Mouse (Mus musculus) embryonic facial prominence, embryonic 10.5 days (tissue): Measurements from ENCODE around the gene Sema4c. TPM values are rescaled to one million over a fixed set of nuclear protein-coding genes. Genes with fewer than 3 reads are reported as not detected.

Experiments
- DNase-seq: peaks from one replicate; pipeline ENCODE4 v3.0.0-alpha.2; 2017; ENCODE audit warnings: low spot score
- H3K27ac ChIP-seq: fragments of 300-500 bp; sonication (generic); replicated peaks from 2 replicates; pipeline ENCODE4 v1.5.1; 2016; ENCODE audit warnings: mild to moderate bottlenecking
- H3K27me3 ChIP-seq: fragments of 300-500 bp; sonication (generic); replicated peaks from 2 replicates; pipeline ENCODE4 v1.6.1; 2016; ENCODE audit warnings: low read depth, mild to moderate bottlenecking; ENCODE audit not compliant: poor library complexity, severe bottlenecking
- H3K36me3 ChIP-seq: fragments of 300-500 bp; sonication (generic); replicated peaks from 2 replicates; pipeline ENCODE4 v1.6.1; 2016; ENCODE audit warnings: mild to moderate bottlenecking, moderate library complexity
- H3K4me1 ChIP-seq: fragments of 300-500 bp; sonication (generic); 2 replicates; pipeline ENCODE4 v1.6.1; 2016
- H3K4me3 ChIP-seq: fragments of 300-500 bp; sonication (generic); 2 replicates; pipeline ENCODE4 v1.5.1; 2016; ENCODE audit warnings: mild to moderate bottlenecking, moderate library complexity
- H3K9me3 ChIP-seq: fragments of 300-500 bp; sonication (generic); 2 replicates; pipeline ENCODE4 v1.6.1; 2016; ENCODE audit warnings: mild to moderate bottlenecking
- WGBS: fragments of 180-500 bp; shearing (Covaris S2); methylation state at CpG from one replicate; pipeline ENCODE4 v1.1.7; 2016; 5-methylcytosine and 5-hydroxymethylcytosine counted together
- polyA plus RNA-seq: library from polyadenylated mRNA; unstranded; fragments of >200 nt; fragmentation: Nextera tagmentation; extraction: Ambion mirVana; gene quantifications from 2 replicates; pipeline ENCODE4 v1.2.1, GENCODE M21; 2016

Gene Sema4c
- polyA plus RNA-seq = 24.9 and 25.9 TPM in 2 replicates

DNA sequence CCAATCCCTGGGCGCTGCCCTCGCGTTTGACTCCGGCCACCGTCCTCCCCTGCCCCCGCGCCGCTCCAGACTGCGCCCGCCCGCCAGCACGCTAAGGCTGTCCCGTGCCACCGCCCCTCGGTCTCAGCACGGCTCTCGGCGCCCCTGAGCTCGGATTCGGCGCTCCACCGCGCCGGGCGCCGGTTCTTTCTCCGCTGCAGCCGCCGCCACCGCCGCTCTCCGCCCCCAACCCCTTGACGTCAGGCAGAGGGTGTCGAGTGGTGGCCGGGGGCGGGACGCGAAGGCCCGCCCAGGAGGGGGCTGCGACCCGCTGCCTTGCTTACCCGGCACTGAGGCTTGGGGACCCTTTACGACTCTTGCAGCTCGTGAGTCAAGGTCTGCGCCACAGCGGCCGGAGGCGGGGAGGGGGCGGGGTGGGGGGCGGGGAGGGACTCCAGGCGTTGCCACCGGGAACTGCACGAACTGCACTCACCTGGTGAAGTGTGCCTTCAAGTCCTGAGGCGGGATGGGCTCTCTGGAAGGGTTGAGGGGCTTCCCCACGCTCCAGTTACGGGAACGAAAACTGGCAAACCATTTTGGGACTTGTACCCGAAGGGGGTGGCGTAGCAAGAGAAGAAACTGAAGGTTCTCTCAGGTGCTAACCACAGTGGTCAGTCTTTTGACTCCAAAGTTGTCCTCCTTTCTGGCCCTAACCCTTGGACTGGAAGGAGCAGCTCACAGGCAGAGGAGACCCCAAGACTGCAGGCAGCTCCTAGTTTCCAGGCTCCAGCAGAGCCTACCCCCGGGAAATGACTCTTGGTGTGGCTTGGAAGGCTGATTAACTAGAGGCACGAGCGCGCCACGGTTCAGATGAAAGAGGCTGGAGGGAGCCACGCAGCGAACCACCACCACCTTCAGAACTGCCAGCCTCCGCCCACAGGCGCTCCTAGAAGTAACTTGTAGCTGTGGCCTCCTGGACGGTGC lies at the start of gene Sema4c:
TSS of gene Sema4c (minus strand) at position 319 of the 963 bp plus-strand sequence.
- peak; percentile 93 for DNase-seq
- Histone ChIP-seq H3K9me3 (no peaks in the 10 kb centered on the region), H3K4me1 (peaks cover 77% of the 10 kb centered on the region), H3K27me3 (peaks cover 9% of the 10 kb centered on the region; the same call in 1 of the 2 replicates), H3K27ac (peak within 1 kb of the TSS; percentile 100), H3K36me3 (peaks cover 26% of the 10 kb centered on the region), H3K4me3 (peak within 1 kb of the TSS; percentile 96)
- under 1% methylated on average over 68 of the region's 69 CpGs for WGBS

DNA sequence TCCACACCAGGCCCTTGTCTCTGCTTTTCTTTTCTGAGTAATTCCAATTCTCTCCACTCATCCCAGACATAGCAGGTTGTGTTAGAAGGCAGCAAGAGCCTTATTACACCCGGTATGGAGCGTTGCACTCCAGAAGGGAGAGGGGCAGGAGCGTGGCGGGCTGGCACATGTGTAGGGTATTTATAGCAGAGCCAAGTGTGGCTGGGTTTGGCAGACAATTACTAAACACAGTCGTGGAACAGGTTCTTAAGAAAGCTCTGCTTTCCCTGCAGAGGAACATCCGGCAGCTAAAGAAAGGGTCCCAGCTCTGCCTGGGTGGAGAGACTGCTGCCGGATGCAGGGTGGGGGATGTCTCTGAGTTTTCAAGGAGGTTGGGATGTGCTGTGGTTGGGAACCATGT lies 48.8 kb upstream of the Sema4c start:
- Histone ChIP-seq H3K27ac (no peak overlapping the region), H3K4me1 (peaks cover 11% of the 10 kb centered on the region), H3K9me3 (no peaks in the 10 kb centered on the region), H3K27me3 (no peaks in the 10 kb centered on the region), H3K4me3 (no peak overlapping the region), H3K36me3 (no peaks in the 10 kb centered on the region)
- DNase-seq = no peak
- 72% methylated on average over 7 of the region's 7 CpGs for WGBS

GRCm38 (mm10) chr1:36604254-36605156 lies 46.4 kb upstream of the Sema4c start:
- Histone ChIP-seq H3K36me3 (no peaks in the 10 kb centered on the region), H3K4me1 (peaks cover 2% of the 10 kb centered on the region; the same call in 1 of the 2 replicates), H3K27ac (no peak overlapping the region), H3K4me3 (no peak overlapping the region), H3K9me3 (no peaks in the 10 kb centered on the region), H3K27me3 (no peaks in the 10 kb centered on the region)
- DNase-seq = no peak
- WGBS = 81% methylated on average over 12 of the region's 12 CpGs

GRCm38 (mm10) chr1:36603361-36603760 lies 45.2 kb upstream of the Sema4c start:
- 80% methylated on average over 9 of the region's 9 CpGs for WGBS
- no peaks in the 10 kb centered on the region for H3K9me3 ChIP-seq
- H3K36me3 ChIP-seq = no peaks in the 10 kb centered on the region
- no peaks in the 10 kb centered on the region for H3K27me3 ChIP-seq
- peaks cover 2% of the 10 kb centered on the region; the same call in 1 of the 2 replicates for H3K4me1 ChIP-seq
- H3K27ac ChIP-seq = peak overlapping the region; percentile 14; the same call in 1 of the 2 replicates
- no peak for DNase-seq
- H3K4me3 ChIP-seq = no peak overlapping the region

GRCm38 (mm10) chr1:36602271-36602670 lies 44.1 kb upstream of the Sema4c start:
- Histone ChIP-seq H3K4me3 (no peak overlapping the region), H3K36me3 (no peaks in the 10 kb centered on the region), H3K27ac (no peak overlapping the region), H3K27me3 (no peaks in the 10 kb centered on the region), H3K9me3 (no peaks in the 10 kb centered on the region), H3K4me1 (peaks cover 2% of the 10 kb centered on the region; the same call in 1 of the 2 replicates)
- DNase-seq = no peak
- WGBS = 69% methylated on average over 4 of the region's 4 CpGs

DNA sequence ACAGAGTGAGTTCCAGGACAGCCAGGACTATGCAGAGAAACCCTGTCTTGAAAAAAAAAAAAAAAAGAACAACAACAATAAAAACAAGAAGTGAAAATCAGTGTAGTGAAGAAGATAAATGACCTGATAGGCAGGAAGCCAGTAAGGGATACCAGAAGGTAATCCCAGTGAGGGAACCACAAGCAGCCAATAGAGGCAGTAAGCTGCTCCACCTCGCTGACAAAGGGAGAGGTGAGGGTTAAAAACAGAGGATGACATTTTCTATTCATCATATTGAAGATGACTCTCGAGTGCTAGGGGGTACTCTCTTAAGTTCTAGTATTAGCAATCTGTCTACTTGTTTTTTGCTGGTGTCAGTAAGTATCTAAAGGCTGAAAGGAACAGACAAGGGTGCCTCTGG lies 40.3 kb upstream of the Sema4c start:
- Histone ChIP-seq H3K4me1 (peaks cover 18% of the 10 kb centered on the region), H3K9me3 (no peaks in the 10 kb centered on the region)
- WGBS = 83% methylated on average over 2 of the region's 2 CpGs

DNA sequence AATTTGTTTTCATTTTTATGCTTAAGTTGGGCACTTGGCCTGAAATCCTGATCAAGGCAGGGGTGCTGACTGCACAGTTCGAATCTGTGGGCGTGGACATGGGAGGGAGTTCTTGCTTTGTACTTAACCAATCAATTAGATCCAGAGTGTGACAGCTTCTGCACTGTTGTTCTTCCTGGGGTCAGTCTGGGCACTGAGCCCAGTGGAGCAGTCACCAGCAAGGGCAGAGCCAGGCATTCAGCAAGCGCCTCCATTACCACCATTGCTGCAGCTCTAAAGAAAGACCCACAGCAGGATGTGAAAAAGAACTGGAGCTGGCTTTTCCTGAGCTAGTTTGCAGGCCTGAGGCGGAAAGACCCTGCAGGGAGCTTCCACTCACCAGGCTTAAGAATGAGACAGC lies 38.0 kb upstream of the Sema4c start:
- peak overlapping the region; percentile 59 for H3K27ac ChIP-seq
- H3K9me3 ChIP-seq = no peaks in the 10 kb centered on the region
- no peaks in the 10 kb centered on the region for H3K36me3 ChIP-seq
- no peak overlapping the region for H3K4me3 ChIP-seq
- DNase-seq = no peak
- WGBS = 29% methylated on average over 4 of the region's 4 CpGs
- no peaks in the 10 kb centered on the region for H3K27me3 ChIP-seq
- H3K4me1 ChIP-seq = peaks cover 30% of the 10 kb centered on the region

More for the DNA sequence above, 40.3 kb upstream of the Sema4c start:
- Histone ChIP-seq H3K27ac (no peak overlapping the region), H3K27me3 (no peaks in the 10 kb centered on the region), H3K36me3 (no peaks in the 10 kb centered on the region), H3K4me3 (no peak overlapping the region)
- no peak for DNase-seq

DNA sequence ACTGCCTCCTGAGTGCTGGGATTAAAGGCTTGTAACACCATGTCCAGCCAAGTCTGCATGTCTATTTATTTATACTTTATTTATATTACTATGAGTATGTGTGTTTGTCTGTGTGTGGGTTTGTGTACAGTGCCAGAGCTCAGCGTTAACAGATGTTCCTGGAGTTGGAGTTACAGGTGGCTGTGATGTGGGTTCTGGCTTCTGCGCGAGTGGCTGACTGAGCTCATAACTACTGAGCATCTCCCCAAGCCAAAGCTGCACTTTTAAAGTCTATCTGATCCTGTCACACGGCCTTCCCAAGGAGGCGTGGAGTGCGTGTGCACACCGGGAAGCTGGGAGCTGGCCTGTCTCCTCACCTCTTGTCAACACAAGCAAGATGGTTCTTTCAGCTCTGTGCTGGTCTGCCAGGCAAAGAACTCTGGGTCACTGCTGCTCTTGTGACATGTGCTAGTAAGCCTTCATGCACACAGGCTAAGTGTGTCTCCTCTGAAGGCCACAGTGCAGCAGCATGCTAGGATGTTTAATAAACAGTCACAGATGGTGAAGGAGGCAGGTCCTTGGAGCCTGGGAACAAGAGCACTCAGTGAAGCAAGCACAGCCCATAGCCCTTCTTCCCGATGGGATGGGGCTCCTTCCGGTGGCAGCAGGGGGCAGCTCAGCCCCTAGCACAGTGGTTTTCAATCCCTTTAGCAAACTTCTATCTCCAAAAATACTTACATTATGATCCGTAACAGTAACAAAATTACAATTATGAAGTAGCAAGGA lies 37.2 kb upstream of the Sema4c start:
- WGBS = 65% methylated on average over 10 of the region's 10 CpGs

GRCm38 (mm10) chr1:36593099-36593498 lies 35.0 kb upstream of the Sema4c start:
- peaks cover 60% of the 10 kb centered on the region for H3K4me1 ChIP-seq
- H3K27ac ChIP-seq = no peak overlapping the region
- no peaks in the 10 kb centered on the region for H3K9me3 ChIP-seq
- no peaks in the 10 kb centered on the region for H3K36me3 ChIP-seq
- DNase-seq = no peak
- WGBS = 12% methylated on average over 1 of the region's 1 CpGs
- H3K27me3 ChIP-seq = no peaks in the 10 kb centered on the region
- no peak overlapping the region for H3K4me3 ChIP-seq

More for the DNA sequence above, 37.2 kb upstream of the Sema4c start:
- Histone ChIP-seq H3K27me3 (no peaks in the 10 kb centered on the region), H3K4me3 (no peak overlapping the region), H3K36me3 (no peaks in the 10 kb centered on the region), H3K27ac (peak overlapping the region; percentile 52; the same call in 1 of the 2 replicates), H3K9me3 (no peaks in the 10 kb centered on the region), H3K4me1 (peaks cover 38% of the 10 kb centered on the region)
- no peak for DNase-seq

DNA sequence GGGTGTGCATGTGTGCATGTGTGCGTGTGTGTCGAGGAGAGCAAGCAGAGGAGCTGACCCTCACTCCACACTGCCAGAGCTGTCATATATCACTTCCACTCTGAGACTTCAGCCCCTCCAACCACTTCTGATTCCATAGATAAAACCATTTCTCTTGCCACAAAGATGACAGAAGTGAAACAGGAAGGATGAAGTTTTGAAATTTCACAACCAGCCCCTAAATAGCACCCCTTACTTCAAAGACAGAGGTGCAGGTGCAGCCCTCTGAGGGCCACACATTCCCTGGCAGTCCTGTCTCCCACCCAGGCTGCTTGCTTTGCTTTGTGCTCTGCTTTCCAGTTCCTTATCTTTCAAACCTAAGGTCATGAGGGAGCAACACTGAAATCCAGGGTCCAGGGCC lies 33.3 kb upstream of the Sema4c start:
- Histone ChIP-seq H3K4me1 (peaks cover 76% of the 10 kb centered on the region), H3K27ac (no peak overlapping the region), H3K27me3 (no peaks in the 10 kb centered on the region), H3K9me3 (no peaks in the 10 kb centered on the region), H3K4me3 (no peak overlapping the region), H3K36me3 (no peaks in the 10 kb centered on the region)
- DNase-seq = no peak
- WGBS = 87% methylated on average over 2 of the region's 2 CpGs

DNA sequence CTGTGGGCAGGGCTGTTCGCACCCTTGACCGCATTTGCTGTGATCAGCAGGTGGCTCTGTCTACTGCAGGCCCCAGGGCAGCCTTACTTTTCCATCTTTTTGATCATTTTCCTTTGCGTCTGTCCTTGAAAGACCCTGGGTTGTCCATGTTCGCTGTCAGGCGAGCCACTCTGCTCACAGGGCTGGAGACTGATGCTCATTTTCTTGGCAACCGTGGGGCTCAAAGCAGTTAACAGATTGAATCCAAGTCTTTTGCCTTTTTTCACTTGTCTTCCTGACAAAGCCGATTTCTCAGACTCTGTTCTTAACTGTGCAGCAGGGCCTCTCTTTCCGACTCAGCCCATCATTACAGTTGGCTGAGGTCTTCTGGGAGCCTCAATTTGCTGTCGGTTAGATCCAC lies 32.5 kb upstream of the Sema4c start:
- H3K4me1 ChIP-seq = peaks cover 76% of the 10 kb centered on the region
- DNase-seq = no peak
- no peaks in the 10 kb centered on the region for H3K9me3 ChIP-seq
- H3K27me3 ChIP-seq = no peaks in the 10 kb centered on the region
- H3K4me3 ChIP-seq = no peak overlapping the region
- peak overlapping the region; percentile 82 for H3K27ac ChIP-seq
- no peaks in the 10 kb centered on the region for H3K36me3 ChIP-seq
- 70% methylated on average over 9 of the region's 9 CpGs for WGBS

- no peak overlapping the region for H3K4me3 ChIP-seq
- H3K27ac ChIP-seq = peak overlapping the region; percentile 82
- H3K4me1 ChIP-seq = peaks cover 72% of the 10 kb centered on the region
- H3K27me3 ChIP-seq = no peaks in the 10 kb centered on the region
- no peaks in the 10 kb centered on the region for H3K9me3 ChIP-seq
- H3K36me3 ChIP-seq = no peaks in the 10 kb centered on the region
- no peak for DNase-seq
- 51% methylated on average over 6 of the region's 6 CpGs for WGBS
Observed at GRCm38 (mm10) chr1:36589486-36589885, 31.3 kb upstream of the Sema4c start.
